Mouse (Mus musculus): ENCODE results near the gene Fam210b.

DNA sequence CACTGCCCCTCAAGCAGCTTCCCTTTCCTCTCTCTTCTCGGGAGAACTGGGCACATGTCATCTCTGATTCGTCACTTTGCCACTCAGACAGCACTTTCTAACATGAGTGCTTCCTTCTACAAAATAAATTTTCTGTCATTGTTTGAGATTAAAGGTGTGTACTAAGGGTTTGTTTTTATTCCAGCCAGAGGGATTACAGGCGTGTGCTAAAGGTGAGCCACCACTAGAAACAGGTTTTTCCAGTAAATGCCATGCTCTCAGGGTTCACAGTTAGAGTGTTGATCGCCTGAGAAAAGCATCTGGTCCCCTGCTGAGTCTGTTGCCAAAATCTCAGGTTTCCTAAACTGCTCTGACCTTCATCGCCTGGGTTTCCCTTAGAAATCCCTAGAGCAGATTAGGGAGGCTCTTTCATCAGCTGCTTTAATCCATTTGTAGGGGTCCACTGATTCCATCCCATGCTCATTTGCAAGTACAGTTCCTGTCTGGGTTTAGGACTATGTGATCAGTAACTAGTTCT, 31.7 kb downstream of the Fam210b start:
- TF ChIP-seq CTCF (IDR thresholded peaks at IDR 0.05; ENCODE audit: extremely low read depth, insufficient read depth, insufficient read length, insufficient replicate concordance) (no peak), POLR2A (IDR thresholded peaks at IDR 0.05; ENCODE audit: low read depth, low read length) (no peak)
